17 mouse cellular contexts compared by ENCODE assay signal in genomic region chr2:138232247-138232646, GRCm38 (mm10).
"Had no signal": no experiment of that assay in that cellular context is flagged by ENCODE, and none has a peak within 500 bp of the region (broad histone marks: within the 10 kb centered on the region; RNA-seq: fewer than 3 reads in every experiment).

No protein-coding gene starts in this region.

- H3K4me3 ChIP-seq: limb, embryonic 15.5 days; liver, embryonic 12.5 days; midbrain, embryonic 10.5 days; myocyte; neural tube, embryonic 15.5 days had no signal

- H3K27ac ChIP-seq: kidney, postnatal 0 days; limb, embryonic 15.5 days; liver, embryonic 12.5 days; midbrain, embryonic 10.5 days; neural tube, embryonic 15.5 days had no signal

- H3K27me3 ChIP-seq: limb, embryonic 15.5 days; liver, embryonic 12.5 days; neural tube, embryonic 15.5 days had no signal

- DNase-seq: kidney, adult 9 months; kidney, postnatal 36 days; layer of hippocampus, adult 9-11 months; layer of hippocampus, postnatal 36 days; lung, embryonic 14.5 days; lung, postnatal 10 days; lung, postnatal 4 days; midbrain, embryonic 14.5 days; right cerebral cortex, adult 18-20 months; right cerebral cortex, postnatal 25 days; thymus, postnatal 4 days had no signal

- H3K36me3 ChIP-seq: limb, embryonic 15.5 days; liver, embryonic 12.5 days; midbrain, embryonic 10.5 days; neural tube, embryonic 15.5 days had no signal

- H3K4me1 ChIP-seq: limb, embryonic 15.5 days; liver, embryonic 12.5 days; midbrain, embryonic 10.5 days; neural tube, embryonic 15.5 days had no signal

- H3K4me2 ChIP-seq: limb, embryonic 15.5 days; liver, embryonic 12.5 days; lung, embryonic 14.5 days; neural tube, embryonic 15.5 days had no signal

- H3K9ac ChIP-seq: limb, embryonic 15.5 days; liver, embryonic 12.5 days; lung, embryonic 14.5 days; neural tube, embryonic 15.5 days had no signal

- ATAC-seq: liver, embryonic 12.5 days had no signal

- H3K9me3 ChIP-seq: limb, embryonic 15.5 days; liver, embryonic 12.5 days; midbrain, embryonic 10.5 days; neural tube, embryonic 15.5 days had no signal
